Mouse (Mus musculus) spleen, adult 2 months (tissue): ENCODE data around the gene Cemip.

Experiments used
- CTCF ChIP-seq: fragments of 200-500 bp; IDR thresholded peaks from 2 replicates; pipeline ENCODE4 v1.5.1; 2011; ENCODE audit warnings: mild to moderate bottlenecking, inconsistent platforms; ENCODE audit not compliant: insufficient read depth, insufficient read length, insufficient replicate concordance; ENCODE audit errors: extremely low read depth
- POLR2A ChIP-seq: fragments of 200-500 bp; IDR thresholded peaks from 2 replicates; pipeline ENCODE4 v1.6.1; 2011; ENCODE audit warnings: low read depth, low read length, inconsistent platforms

- TF ChIP-seq POLR2A: no peak
- no peak for TF ChIP-seq CTCF
These were observed 136.6 kb downstream of the Cemip start for GRCm38 (mm10) chr7:83949662-83950061.
